Mouse (Mus musculus): Measurements from ENCODE around the gene Frmd6. TPM values are rescaled to one million over a fixed set of nuclear protein-coding genes. Genes with fewer than 3 reads are reported as not detected.

Gene Frmd6
- polyA plus RNA-seq, 1 experiment, result 11.2 TPM

DNA sequence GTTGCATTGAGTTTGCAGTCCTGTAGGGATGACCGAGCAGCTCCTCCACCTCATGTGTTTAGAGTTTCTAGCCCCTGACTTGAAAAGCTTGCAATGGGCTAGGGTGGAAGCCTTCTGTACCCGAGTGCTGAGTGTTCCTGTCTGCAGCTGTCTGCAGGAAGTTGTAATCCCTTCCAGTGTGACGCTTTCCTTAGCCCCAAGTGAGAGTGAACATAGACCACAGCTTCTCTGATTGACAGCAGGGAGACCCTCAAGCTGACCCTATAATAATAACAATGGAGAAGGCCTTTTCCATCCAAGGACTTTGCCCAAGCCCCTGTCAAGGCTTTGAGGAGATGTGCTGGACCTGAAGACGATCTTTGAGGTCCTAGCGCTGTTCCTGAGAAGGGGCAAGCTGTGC lies 65.1 kb downstream of the Frmd6 start:
- TF ChIP-seq CTCF (IDR thresholded peaks at IDR 0.05; ENCODE audit: borderline replicate concordance, insufficient read depth, low read depth, low read length), result no peak
- no peak for TF ChIP-seq POLR2A (IDR thresholded peaks at IDR 0.05; ENCODE audit: borderline replicate concordance, insufficient read depth, low read length)
- Histone ChIP-seq H3K27ac (ENCODE audit: insufficient read depth, low read length) (no peak overlapping the region), H3K27me3 (ENCODE audit: control insufficient read depth, insufficient read depth, low read length) (no peaks in the 10 kb centered on the region), H3K4me1 (ENCODE audit: control insufficient read depth, insufficient read depth, low read length) (peaks cover 11% of the 10 kb centered on the region), H3K4me3 (replicated peaks; ENCODE audit: insufficient read depth, low read depth, low read length) (no peak overlapping the region)
- 78% methylated on average over 5 of the region's 5 CpGs for WGBS
- no peak for DNase-seq

DNA sequence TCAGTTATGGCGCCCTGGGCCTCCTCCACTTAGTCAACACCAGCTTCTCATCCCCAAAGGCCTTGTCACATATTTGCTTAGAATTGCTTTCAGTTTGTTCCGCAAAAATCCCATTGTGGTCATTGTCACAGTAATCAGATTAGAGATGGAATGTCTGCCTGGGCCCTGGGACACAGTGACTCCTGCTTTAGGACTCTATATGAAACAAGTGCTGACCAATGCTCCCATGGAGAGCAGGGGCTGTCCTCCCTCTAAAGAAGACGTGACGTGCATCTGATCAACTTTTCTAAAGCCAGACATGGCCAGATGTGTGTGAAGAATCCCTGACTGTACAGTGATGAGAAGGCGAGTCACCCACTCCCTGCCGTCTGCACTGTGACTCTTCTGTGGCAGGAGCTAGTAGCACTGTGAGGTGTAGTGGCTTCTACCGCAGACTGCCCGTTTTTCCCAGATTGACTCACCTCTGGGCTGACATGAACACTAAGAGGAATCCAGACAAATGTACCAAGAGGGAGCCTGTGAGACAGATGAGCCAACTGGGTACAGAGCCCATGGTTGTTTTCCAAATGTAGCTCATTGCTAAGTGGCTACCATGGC lies 65.7 kb downstream of the Frmd6 start:
- no peak for DNase-seq
- Histone ChIP-seq H3K27me3 (ENCODE audit: control insufficient read depth, insufficient read depth, low read length) (no peaks in the 10 kb centered on the region), H3K27ac (ENCODE audit: insufficient read depth, low read length) (no peak overlapping the region), H3K4me3 (replicated peaks; ENCODE audit: insufficient read depth, low read depth, low read length) (no peak overlapping the region), H3K4me1 (ENCODE audit: control insufficient read depth, insufficient read depth, low read length) (peaks cover 11% of the 10 kb centered on the region)
- TF ChIP-seq POLR2A (IDR thresholded peaks at IDR 0.05; ENCODE audit: borderline replicate concordance, insufficient read depth, low read length) (no peak), CTCF (IDR thresholded peaks at IDR 0.05; ENCODE audit: borderline replicate concordance, insufficient read depth, low read depth, low read length) (no peak)
- 90% methylated on average over 8 of the region's 8 CpGs for WGBS

DNA sequence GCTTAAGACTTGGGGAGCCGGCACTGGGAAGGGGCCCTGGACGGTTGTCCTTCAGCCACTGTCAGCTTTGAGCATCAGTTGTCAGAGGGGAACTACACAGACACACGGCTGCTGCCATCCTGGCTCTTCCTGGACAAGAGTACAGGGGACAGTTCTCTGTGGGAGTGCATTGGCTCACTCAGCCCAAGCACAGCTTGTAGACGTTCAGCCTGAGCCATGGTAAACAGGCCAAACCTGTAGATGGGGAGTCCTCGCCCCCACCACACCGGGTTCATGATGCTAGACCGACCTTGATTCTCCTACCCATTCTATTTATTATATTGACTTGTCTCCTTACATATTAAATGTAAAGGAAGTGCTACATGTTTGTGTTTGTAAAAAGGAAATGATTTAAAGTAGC lies 70.0 kb downstream of the Frmd6 start:
- 13% methylated on average over 7 of the region's 7 CpGs for WGBS
- no peaks in the 10 kb centered on the region for H3K27me3 ChIP-seq (ENCODE audit: control insufficient read depth, insufficient read depth, low read length)
- H3K4me1 ChIP-seq (ENCODE audit: control insufficient read depth, insufficient read depth, low read length), result peaks cover 11% of the 10 kb centered on the region
- no peak overlapping the region for H3K27ac ChIP-seq (ENCODE audit: insufficient read depth, low read length)
- no peak overlapping the region for H3K4me3 ChIP-seq (replicated peaks; ENCODE audit: insufficient read depth, low read depth, low read length)
- TF ChIP-seq CTCF (IDR thresholded peaks at IDR 0.05; ENCODE audit: borderline replicate concordance, insufficient read depth, low read depth, low read length) (no peak), POLR2A (IDR thresholded peaks at IDR 0.05; ENCODE audit: borderline replicate concordance, insufficient read depth, low read length) (no peak)
- DNase-seq, result peak; percentile 45 to 65

DNA sequence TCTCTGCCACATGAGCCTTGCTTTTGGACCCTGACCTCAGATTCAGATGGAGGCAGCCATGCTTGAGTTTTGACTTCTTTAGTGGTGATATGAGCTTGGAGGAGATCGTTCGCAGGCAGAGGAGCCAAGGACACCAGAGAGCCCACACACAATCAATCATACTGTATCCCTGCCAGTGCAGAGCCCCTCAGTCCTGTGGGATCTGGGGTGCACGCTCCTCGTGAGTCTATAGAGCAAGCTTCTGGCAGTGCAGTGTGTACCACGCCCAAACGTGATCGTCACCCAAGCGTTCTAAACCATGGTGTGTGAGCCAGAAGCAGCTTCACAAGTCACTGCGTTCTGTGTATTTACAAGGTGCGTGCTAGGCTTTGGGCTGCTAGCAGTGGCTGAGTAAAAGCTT lies 70.8 kb downstream of the Frmd6 start:
- Histone ChIP-seq H3K4me3 (replicated peaks; ENCODE audit: insufficient read depth, low read depth, low read length) (no peak overlapping the region), H3K27me3 (ENCODE audit: control insufficient read depth, insufficient read depth, low read length) (no peaks in the 10 kb centered on the region), H3K4me1 (ENCODE audit: control insufficient read depth, insufficient read depth, low read length) (peaks cover 11% of the 10 kb centered on the region), H3K27ac (ENCODE audit: insufficient read depth, low read length) (no peak overlapping the region)
- no peak for TF ChIP-seq POLR2A (IDR thresholded peaks at IDR 0.05; ENCODE audit: borderline replicate concordance, insufficient read depth, low read length)
- TF ChIP-seq CTCF (IDR thresholded peaks at IDR 0.05; ENCODE audit: borderline replicate concordance, insufficient read depth, low read depth, low read length), result no peak
- DNase-seq, result no peak
- 89% methylated on average over 10 of the region's 10 CpGs for WGBS

DNA sequence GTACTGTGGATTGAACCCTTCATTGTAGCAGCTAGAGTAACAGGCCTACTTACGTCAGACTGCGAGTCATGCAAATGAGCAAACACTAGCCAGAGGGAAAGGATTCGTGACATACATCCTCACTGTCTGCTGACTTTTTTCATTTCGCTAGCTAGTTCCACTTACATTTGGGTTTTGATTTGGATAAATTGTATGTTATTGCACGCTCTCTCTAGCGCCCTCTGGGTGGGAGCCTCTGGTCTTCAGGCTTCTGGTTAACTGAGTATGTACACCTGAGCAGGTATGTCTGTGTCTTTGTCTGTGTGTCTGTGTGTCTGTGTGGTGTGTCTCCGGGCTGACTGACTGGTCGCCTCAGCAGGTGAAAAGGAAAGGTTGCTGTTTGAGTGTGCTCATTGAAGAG lies 72.1 kb downstream of the Frmd6 start:
- Histone ChIP-seq H3K27ac (ENCODE audit: insufficient read depth, low read length) (no peak overlapping the region), H3K4me1 (ENCODE audit: control insufficient read depth, insufficient read depth, low read length) (peaks cover 11% of the 10 kb centered on the region), H3K4me3 (replicated peaks; ENCODE audit: insufficient read depth, low read depth, low read length) (no peak overlapping the region), H3K27me3 (ENCODE audit: control insufficient read depth, insufficient read depth, low read length) (no peaks in the 10 kb centered on the region)
- peak in 1 of 2 experiments; percentile 41 for DNase-seq
- TF ChIP-seq CTCF (IDR thresholded peaks at IDR 0.05; ENCODE audit: borderline replicate concordance, insufficient read depth, low read depth, low read length) (peak; percentile 44; the same call in 1 of the 2 replicates), POLR2A (IDR thresholded peaks at IDR 0.05; ENCODE audit: borderline replicate concordance, insufficient read depth, low read length) (no peak)
- WGBS, result 88% methylated on average over 8 of the region's 8 CpGs

GRCm38 (mm10) chr12:70898450-70898849 lies 73.1 kb downstream of the Frmd6 start:
- Histone ChIP-seq H3K27ac (ENCODE audit: insufficient read depth, low read length) (no peak overlapping the region), H3K27me3 (ENCODE audit: control insufficient read depth, insufficient read depth, low read length) (no peaks in the 10 kb centered on the region), H3K4me3 (replicated peaks; ENCODE audit: insufficient read depth, low read depth, low read length) (no peak overlapping the region), H3K4me1 (ENCODE audit: control insufficient read depth, insufficient read depth, low read length) (peaks cover 11% of the 10 kb centered on the region)
- DNase-seq, result no peak
- WGBS, result 91% methylated on average over 8 of the region's 8 CpGs
- TF ChIP-seq POLR2A (IDR thresholded peaks at IDR 0.05; ENCODE audit: borderline replicate concordance, insufficient read depth, low read length) (no peak), CTCF (IDR thresholded peaks at IDR 0.05; ENCODE audit: borderline replicate concordance, insufficient read depth, low read depth, low read length) (peak; percentile 29; the same call in 1 of the 2 replicates)

DNA sequence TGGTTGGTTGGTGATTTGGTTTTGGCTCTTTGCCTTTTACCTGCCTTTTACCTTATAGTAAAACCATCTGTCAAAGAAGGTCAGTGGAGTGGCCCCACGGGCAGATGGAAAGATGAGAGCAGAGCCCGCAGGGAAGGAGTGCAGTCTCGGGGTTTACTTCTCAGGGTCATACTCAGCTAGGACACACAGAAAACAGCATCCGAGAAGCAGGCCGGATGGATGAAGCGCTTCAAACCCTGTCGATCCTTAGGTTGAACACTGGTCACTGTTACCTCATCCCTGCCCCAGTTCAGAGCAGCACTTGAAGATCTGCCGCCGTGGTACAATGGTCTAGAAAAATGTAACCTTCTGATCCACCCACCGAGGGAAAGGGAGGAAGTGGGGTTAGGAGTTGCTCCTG lies 79.2 kb downstream of the Frmd6 start:
- DNase-seq, result no peak
- no peaks in the 10 kb centered on the region for H3K4me1 ChIP-seq (ENCODE audit: control insufficient read depth, insufficient read depth, low read length)
- no peak overlapping the region for H3K27ac ChIP-seq (ENCODE audit: insufficient read depth, low read length)
- no peak for TF ChIP-seq CTCF (IDR thresholded peaks at IDR 0.05; ENCODE audit: borderline replicate concordance, insufficient read depth, low read depth, low read length)
- TF ChIP-seq POLR2A (IDR thresholded peaks at IDR 0.05; ENCODE audit: borderline replicate concordance, insufficient read depth, low read length), result no peak
- WGBS, result 78% methylated on average over 10 of the region's 10 CpGs
- H3K4me3 ChIP-seq (replicated peaks; ENCODE audit: insufficient read depth, low read depth, low read length), result no peak overlapping the region
- no peaks in the 10 kb centered on the region for H3K27me3 ChIP-seq (ENCODE audit: control insufficient read depth, insufficient read depth, low read length)

- 0 out of 2 replicates have a peak, but pooled peaks cover 3% of the 10 kb centered on the region for H3K4me1 ChIP-seq (ENCODE audit: control insufficient read depth, insufficient read depth, low read length)
- no peak for TF ChIP-seq CTCF (IDR thresholded peaks at IDR 0.05; ENCODE audit: borderline replicate concordance, insufficient read depth, low read depth, low read length)
- TF ChIP-seq POLR2A (IDR thresholded peaks at IDR 0.05; ENCODE audit: borderline replicate concordance, insufficient read depth, low read length), result no peak
- H3K27ac ChIP-seq (ENCODE audit: insufficient read depth, low read length), result no peak overlapping the region
- 53% methylated on average over 9 of the region's 9 CpGs for WGBS
- H3K27me3 ChIP-seq (ENCODE audit: control insufficient read depth, insufficient read depth, low read length), result no peaks in the 10 kb centered on the region
- peak; percentile 20 to 37 for DNase-seq
- H3K4me3 ChIP-seq (replicated peaks; ENCODE audit: insufficient read depth, low read depth, low read length), result no peak overlapping the region
Observed at GRCm38 (mm10) chr12:70906867-70907266, 81.6 kb downstream of the Frmd6 start.

All from cerebellum, adult 2 months (tissue).